ENCODE assay signal across 8 mouse cellular contexts in the genomic region with DNA sequence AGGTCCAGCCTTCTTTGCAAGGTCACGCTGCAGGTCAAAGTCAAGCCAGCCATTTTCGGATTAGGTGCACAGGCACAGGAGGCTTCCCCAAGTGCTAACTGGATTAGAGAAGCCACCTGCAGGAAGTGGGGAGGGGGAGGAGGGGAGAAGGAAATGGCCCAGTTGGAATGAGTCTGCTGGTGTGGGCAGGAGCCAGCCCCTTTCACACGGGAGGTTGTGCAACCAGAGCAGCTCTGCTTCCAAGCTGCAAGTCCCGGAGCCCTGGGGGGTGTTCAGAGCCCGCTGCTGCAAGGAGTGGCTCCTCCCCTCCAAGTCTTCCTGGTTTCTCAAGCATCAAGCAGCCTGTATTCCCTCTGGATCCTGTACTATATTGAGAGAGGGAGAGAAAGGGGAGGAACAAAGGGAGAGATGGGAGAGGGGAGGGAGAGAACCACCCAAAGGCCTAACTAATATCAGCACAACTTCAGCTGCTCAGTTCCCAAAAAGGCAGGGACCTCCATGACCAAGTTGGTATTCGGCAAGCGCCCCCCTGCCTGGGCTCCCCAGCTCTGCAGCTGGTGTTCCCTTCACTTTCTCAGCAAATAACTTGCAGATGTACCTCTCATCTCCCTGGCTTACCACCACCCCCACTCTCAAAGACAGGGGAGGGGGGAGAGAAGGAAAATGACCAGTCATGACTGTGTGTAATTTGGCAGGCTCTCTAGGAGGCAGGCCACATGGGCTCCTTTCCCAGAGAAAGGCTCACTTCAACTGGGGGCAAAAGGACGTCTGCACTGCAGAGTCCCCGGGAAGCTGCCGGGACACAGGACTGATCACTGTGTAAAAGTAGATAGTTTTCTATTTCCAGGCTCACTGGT. TPM values are rescaled to one million over a fixed set of nuclear protein-coding genes. Genes with fewer than 3 reads are reported as not detected.
A peak's percentile ranks its signal among the peaks of the same experiment; 100 is the strongest.
DNase-seq lines count a peak whose midpoint lies in the region; ATAC-seq and TF ChIP-seq lines count a peak whose summit lies in the region.

No protein-coding gene starts in this region.

- H3K4me1 ChIP-seq in forebrain, embryonic 10.5 days = peaks cover 92% of the 10 kb centered on the region
- peaks cover 39% of the 10 kb centered on the region for H3K4me1 ChIP-seq in heart, postnatal 0 days (ENCODE audit: control insufficient read depth, insufficient read depth)
- H3K4me1 ChIP-seq in lung, postnatal 0 days (ENCODE audit: insufficient read depth, low read depth, low read length) = peaks cover 29% of the 10 kb centered on the region; the same call in 1 of the 2 replicates

- WGBS in forebrain, embryonic 10.5 days = 9% methylated on average over 10 of the region's 10 CpGs
- 10% methylated on average over 10 of the region's 10 CpGs for WGBS in heart, postnatal 0 days
- 18% methylated on average over 10 of the region's 10 CpGs for WGBS in lung, postnatal 0 days

- ATAC-seq in heart, postnatal 0 days (ENCODE audit: insufficient read depth, low read depth) = peak; percentile 91
- peak; percentile 88 for ATAC-seq in lung, postnatal 0 days

- H3K27me3 ChIP-seq in forebrain, embryonic 10.5 days (ENCODE audit: poor library complexity, severe bottlenecking) = no peaks in the 10 kb centered on the region
- no peaks in the 10 kb centered on the region for H3K27me3 ChIP-seq in heart, postnatal 0 days (ENCODE audit: control insufficient read depth, insufficient read depth, low read length)
- H3K27me3 ChIP-seq in lung, postnatal 0 days (replicated peaks; ENCODE audit: insufficient read depth, low read length) = no peaks in the 10 kb centered on the region

- peak; percentile 92 for DNase-seq in ES-CJ7 (ENCODE audit: low read depth, low spot score)
- DNase-seq in adrenal gland, postnatal 25 days = peak; percentile 34
- peak; percentile 59 for DNase-seq in forebrain, embryonic 10.5 days (ENCODE audit: extremely low spot score, low spot score)
- peak; percentile 90 for DNase-seq in heart, postnatal 0 days (ENCODE audit: low spot score)
- peak; percentile 73 for DNase-seq in kidney, postnatal 14 days
- peak; percentile 91 for DNase-seq in lung, postnatal 0 days (ENCODE audit: low spot score)
- peak; percentile 34 for DNase-seq in right cerebral cortex, postnatal 4 days
- DNase-seq in spleen, adult 12 weeks (ENCODE audit: low spot score) = no peak

- no peak for TF ChIP-seq CTCF in heart, postnatal 0 days (IDR thresholded peaks at IDR 0.05; ENCODE audit: low read depth)
- no peak for TF ChIP-seq CTCF in lung, postnatal 0 days (IDR thresholded peaks at IDR 0.05)

- no peak overlapping the region; the same call in 1 of the 2 replicates for H3K9ac ChIP-seq in heart, postnatal 0 days (replicated peaks; ENCODE audit: low read depth, low read length)
- no peak overlapping the region for H3K9ac ChIP-seq in lung, postnatal 0 days (replicated peaks; ENCODE audit: low read depth)

- H3K4me2 ChIP-seq in heart, postnatal 0 days (ENCODE audit: low read depth, low read length) = peak overlapping the region; percentile 36
- H3K4me2 ChIP-seq in lung, postnatal 0 days (replicated peaks; ENCODE audit: low read depth, low read length) = no peak overlapping the region

- H3K36me3 ChIP-seq in forebrain, embryonic 10.5 days (replicated peaks) = peaks cover 59% of the 10 kb centered on the region
- H3K36me3 ChIP-seq in heart, postnatal 0 days (replicated peaks; ENCODE audit: control insufficient read depth, insufficient read depth, low read length) = no peaks in the 10 kb centered on the region
- no peaks in the 10 kb centered on the region for H3K36me3 ChIP-seq in lung, postnatal 0 days (ENCODE audit: insufficient read depth, low read length)

- H3K4me3 ChIP-seq in forebrain, embryonic 10.5 days = peak overlapping the region; percentile 23
- H3K4me3 ChIP-seq in heart, postnatal 0 days (ENCODE audit: low read depth, low read length) = no peak overlapping the region
- H3K4me3 ChIP-seq in lung, postnatal 0 days (ENCODE audit: low read depth, low read length) = no peak overlapping the region

- H3K9me3 ChIP-seq in forebrain, embryonic 10.5 days = no peaks in the 10 kb centered on the region
- no peaks in the 10 kb centered on the region for H3K9me3 ChIP-seq in heart, postnatal 0 days (replicated peaks; ENCODE audit: control insufficient read depth, low read length)
- no peaks in the 10 kb centered on the region for H3K9me3 ChIP-seq in lung, postnatal 0 days (ENCODE audit: low read length)

- TF ChIP-seq EP300 in heart, postnatal 0 days (IDR thresholded peaks at IDR 0.05; ENCODE audit: low read depth) = no peak
- no peak for TF ChIP-seq EP300 in lung, postnatal 0 days (IDR thresholded peaks at IDR 0.05)

- H3K27ac ChIP-seq in forebrain, embryonic 10.5 days = peak overlapping the region; percentile 84
- peak overlapping the region; percentile 90 for H3K27ac ChIP-seq in heart, postnatal 0 days (ENCODE audit: low read depth)
- H3K27ac ChIP-seq in lung, postnatal 0 days (ENCODE audit: low read length) = peak overlapping the region; percentile 11; the same call in 1 of the 2 replicates

RNA-seq across cellular contexts. Expression of gene Lrig1, which starts 52.2 kb away (rescaled TPM):
- 9.4 and 14.4 TPM in 2 replicates for total RNA-seq in adrenal gland, postnatal 25 days (2021)
- 18.8 and 20.6 TPM in 2 replicates for polyA plus RNA-seq in forebrain, embryonic 10.5 days (2016; fragmentation: Nextera tagmentation; extraction: Ambion mirVana)
- 50.2 and 54.3 TPM in 2 replicates for total RNA-seq in heart, postnatal 0 days (2014; rRNA removed; ENCODE audit: low replicate concordance)
- 7.1 and 7.3 TPM in 2 replicates for polyA plus RNA-seq in heart, postnatal 0 days (2015; fragmentation: Nextera tagmentation; extraction: Ambion mirVana)
- polyA plus RNA-seq in lung, postnatal 0 days (2015; fragmentation: Nextera tagmentation; extraction: Ambion mirVana) = 8.1 and 9.2 TPM in 2 replicates

Comparison
In these comparisons a context has a peak if more than half of its experiments do, and no peak if none do; other contexts are left out.
1. H3K27ac ChIP-seq: peak in every context shown above with its lines; median percentile 90 in heart, postnatal 0 days; 84 in forebrain, embryonic 10.5 days; 11 in lung, postnatal 0 days.